Mouse (Mus musculus) kidney, postnatal 4 days (tissue): ENCODE data around the gene Ptk7.
A peak's percentile ranks its signal among the peaks of the same experiment; 100 is the strongest.

Source experiments
- DNase-seq, 2 experiments: peaks; one replicate each; pipeline ENCODE4 v3.0.0; 2021; ENCODE audit warnings: mixed read lengths in 2 of 2

Gene Ptk7

DNA sequence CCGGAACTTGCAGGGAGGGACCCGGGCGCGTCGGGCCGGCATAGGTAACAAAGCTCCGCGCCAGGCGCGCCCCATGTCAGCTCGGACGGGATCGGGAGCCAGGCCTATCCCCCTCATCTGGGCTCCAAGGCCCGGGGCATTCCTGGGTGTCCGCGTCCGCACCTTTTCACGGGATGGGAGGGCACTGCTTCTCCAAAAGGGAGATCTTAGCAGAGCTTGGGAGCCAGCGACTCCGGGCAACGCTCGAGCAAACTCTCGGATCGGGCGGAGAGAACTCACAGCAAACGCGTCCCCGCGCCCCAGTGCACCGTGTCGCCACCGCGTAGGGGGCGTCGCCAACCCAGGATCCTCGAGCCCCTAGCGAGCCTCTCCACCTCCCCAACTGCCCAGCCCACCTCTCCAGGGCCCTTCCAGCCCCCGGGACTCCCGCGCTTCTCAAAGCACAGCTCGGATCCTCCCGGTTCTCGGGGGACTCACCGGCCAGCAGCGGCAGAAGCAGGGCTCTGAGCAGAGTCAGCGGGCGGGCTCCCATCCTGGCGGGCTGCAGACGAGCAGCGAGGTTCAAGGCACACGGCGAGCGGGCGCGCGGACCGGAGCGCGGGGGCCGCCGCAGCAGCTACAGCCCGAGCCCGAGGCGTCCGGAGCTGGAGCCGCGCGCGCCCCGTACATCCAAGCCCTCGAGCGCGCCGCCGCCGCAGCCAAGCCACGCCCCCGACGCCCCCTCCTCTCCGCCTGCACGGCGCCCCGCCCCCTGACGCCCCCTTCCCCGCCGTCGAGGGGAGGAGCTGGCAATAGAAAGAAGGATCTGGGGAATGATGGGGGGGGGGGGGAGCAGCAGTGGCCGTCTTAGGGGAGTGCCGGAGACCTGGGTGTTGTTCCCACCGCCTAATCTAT lies at the start of gene Ptk7:
TSS of gene Ptk7 (minus strand) at position 714 of the 894 bp plus-strand sequence.
- peak; percentile 97 for DNase-seq

- no peak for DNase-seq
Observed at GRCm38 (mm10) chr17:46678911-46679310, 49.6 kb upstream of the Ptk7 start.

- DNase-seq, result no peak
Observed at GRCm38 (mm10) chr17:46678416-46678815, 49.1 kb upstream of the Ptk7 start, which contains the start of gene Mea1. Gene Mea1, plus strand, starts transcription at chr17:46678793.

- DNase-seq, result no peak
Observed at GRCm38 (mm10) chr17:46674530-46675283, 45.4 kb upstream of the Ptk7 start.

DNA sequence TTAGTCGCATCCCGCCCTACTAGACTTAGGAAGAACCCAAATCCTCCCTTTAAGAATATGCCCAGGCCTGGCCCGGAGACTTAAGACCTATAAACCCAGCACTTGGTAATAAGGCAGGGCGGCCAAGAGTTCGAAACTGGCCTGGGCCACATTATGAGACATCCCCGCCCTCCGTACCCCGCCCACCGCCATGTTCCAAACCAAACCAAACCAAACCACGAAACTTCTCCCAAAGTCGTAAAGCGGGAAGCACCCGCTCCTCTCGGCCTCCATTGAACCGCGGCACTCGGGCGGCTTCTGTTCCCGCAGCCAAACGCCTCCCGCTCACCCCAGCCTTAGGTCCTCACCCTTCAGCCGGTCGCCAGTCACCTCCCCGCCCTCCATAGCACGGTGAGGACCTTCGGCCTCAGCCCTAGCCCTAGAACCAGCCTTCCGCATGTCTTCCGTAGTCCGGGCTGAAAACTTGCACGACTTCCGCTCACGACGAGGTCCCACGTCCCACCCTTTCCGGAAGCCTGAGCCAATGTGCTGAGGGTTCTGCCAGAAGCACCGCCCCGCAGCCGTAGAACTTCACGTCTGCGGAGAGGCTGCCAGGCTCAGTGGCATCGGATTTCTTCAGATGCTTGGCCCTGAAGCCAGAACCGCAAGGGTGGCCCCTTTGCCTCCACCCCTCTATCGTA lies 44.7 kb upstream of the Ptk7 start, which contains the start of gene Rrp36:
TSS of gene Rrp36 (minus strand) at position 503 of the 680 bp plus-strand sequence.
- peak; percentile 92 to 95 for DNase-seq

GRCm38 (mm10) chr17:46669911-46670310 lies 40.6 kb upstream of the Ptk7 start:
- DNase-seq, result no peak

DNA sequence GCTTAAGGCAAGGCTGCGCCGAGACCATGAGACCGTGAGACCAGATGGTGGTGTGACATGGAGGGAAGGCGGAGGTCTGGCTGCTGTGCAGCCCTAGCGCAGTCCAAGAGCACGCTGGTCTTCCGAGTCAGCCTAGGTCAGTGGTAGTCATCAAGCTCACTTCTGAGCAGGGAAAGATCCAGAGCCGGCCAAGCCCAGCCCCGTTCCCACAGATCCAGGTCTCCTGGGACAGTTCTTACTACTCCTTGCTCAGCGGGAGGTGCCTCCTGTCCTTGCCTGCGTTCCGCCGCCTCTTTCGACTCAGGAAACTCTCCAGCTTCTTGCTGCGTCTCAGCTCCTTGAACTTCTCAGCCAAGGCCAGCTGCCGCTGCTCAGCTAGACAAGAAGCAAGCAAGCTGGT lies 38.4 kb upstream of the Ptk7 start:
- DNase-seq, result peak in 1 of 2 experiments; percentile 43

DNA sequence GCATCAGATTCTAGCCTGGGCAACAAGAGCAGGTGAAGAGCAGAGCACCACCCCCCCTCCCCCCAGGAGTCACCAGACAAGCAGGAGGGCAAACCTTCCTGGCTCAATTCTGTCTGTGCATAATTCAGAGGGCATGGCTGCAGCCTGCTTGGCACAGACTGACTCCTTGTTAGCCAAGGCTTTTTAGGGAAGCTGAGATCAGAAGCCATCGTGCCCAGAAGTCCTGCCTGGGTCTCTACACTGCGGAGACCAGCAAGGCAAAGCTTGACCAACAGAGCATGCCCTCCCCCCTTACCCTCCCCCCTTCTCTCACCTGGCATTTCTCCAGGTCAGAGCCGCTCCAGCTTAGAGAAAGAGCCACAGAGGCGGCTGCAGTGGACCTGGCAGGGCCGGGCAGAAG lies 33.4 kb upstream of the Ptk7 start:
- DNase-seq, result peak; percentile 56 to 59

GRCm38 (mm10) chr17:46661981-46662380 lies 32.7 kb upstream of the Ptk7 start:
- no peak for DNase-seq

GRCm38 (mm10) chr17:46661351-46661750 lies 32.0 kb upstream of the Ptk7 start:
- no peak for DNase-seq

GRCm38 (mm10) chr17:46656054-46656453 lies 26.8 kb upstream of the Ptk7 start:
- no peak for DNase-seq

- DNase-seq, result peak in 1 of 2 experiments; percentile 52
Observed at GRCm38 (mm10) chr17:46651755-46652547, 22.6 kb upstream of the Ptk7 start.

DNA sequence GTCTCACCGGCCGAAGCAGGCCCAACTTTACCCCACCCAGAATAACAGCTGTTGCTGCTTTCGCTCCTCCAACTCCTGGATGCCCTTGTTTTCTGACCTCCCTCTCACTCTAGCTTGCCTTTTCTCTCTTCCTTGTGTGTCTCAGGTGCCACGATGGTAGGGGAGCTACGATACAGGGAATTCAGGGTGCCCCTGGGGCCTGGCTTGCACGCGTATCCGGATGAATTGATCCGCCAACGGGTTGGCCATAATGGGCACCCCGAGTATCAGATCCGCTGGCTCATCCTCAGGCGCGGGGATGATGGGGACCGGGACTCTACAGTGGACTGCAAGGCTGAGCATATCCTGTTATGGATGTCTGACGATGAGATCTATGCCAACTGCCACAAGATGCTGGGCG lies 22.0 kb upstream of the Ptk7 start:
- peak in 1 of 2 experiments; percentile 31 for DNase-seq

GRCm38 (mm10) chr17:46650232-46651031 lies 21.1 kb upstream of the Ptk7 start, which contains the start of gene Cul7:
Gene Cul7, plus strand, starts transcription at chr17:46650337.
- peak; percentile 95 to 98 for DNase-seq

GRCm38 (mm10) chr17:46649811-46650210 lies 20.5 kb upstream of the Ptk7 start:
- peak; percentile 45 to 62 for DNase-seq

- DNase-seq, result no peak
Observed at GRCm38 (mm10) chr17:46648436-46648835, 19.1 kb upstream of the Ptk7 start.

GRCm38 (mm10) chr17:46647279-46647678 lies 18.0 kb upstream of the Ptk7 start:
- no peak for DNase-seq

DNA sequence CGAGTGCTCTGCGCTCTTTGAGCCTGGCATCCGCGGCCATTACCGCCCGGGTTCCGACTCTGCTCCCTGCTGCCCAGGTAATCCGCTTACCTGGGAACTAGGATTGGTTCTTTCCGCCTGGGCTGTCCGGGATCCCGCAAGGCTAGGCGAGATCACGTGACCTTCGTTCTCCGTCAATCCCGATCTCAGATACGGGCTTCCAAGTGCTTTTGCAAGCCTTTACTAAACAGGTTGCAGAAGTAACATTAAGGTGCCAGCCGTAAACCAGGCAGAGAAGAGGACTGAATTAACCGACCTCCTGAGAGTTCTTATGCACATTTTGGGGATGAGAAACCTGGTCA lies 17.0 kb upstream of the Ptk7 start:
- no peak for DNase-seq

DNA sequence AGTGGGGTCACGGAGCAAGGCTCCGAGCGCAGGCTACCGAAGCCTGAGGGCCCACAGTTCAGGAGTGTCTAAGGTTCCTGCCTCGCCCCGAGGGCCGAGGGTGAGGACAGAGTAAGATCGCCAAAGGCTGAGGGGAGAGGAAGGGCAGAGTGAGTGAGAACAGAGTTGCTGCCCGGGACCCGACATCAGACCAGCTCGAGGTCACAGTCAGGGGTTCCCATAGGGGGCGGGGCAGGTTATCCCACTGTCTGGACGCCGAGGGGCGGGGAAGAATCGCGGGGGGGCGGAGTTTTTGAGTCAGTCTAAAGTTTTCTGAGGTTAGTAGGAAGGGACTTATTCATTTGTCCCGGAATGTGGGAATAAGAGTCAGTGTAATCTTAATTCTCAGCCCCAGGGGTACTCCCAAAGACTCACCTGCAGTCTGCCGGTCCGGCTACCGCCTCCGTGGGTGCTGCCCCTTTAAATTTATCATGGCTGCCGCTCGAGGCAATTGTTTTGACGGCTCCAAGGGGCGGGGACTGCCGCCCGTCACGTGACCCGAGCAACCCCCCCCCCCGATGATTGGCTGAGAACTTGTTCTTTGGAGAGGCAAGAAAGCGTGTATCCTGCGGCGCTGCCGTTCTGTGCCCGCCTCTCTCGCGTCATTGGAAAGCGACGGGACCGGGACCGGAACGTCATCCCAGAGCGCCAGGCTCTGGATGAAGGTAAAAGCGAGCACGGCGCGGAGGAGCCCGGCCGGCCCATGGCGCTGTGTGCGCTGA lies 16.4 kb upstream of the Ptk7 start, which contains the start of the genes Klc4 and Mrpl2:
TSS of gene Klc4 (minus strand) at position 462 of the 761 bp plus-strand sequence.
TSS of gene Mrpl2 (plus strand) at position 669 of the 761 bp plus-strand sequence.
- peak; percentile 99 to 100 for DNase-seq

DNA sequence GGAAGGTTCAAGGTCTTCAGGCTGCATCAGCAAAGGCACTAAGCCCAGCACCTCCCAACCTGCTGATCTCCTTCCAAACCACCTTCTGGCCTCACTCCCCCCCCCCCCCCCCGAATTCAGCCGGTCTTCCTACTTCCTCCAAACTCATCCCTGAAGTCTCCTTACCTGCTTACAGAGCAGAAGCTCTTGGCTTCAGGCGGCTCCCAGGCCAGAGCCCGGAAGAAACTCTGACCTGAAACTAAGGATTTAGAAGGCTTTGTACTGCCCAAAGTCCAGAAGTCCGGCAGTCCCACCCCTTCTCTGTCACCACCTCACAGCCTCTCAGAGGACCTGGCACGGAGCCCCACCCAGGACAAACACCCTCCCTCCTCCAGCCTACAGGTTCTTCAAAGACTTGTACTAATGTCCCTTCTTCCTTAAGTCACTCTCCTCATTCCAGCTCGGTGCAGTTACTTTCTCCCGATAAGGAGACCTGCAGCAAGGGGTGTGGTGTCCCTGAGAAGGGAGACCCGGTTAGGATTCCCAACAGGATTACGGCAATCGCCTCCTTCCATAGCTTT lies 15.7 kb upstream of the Ptk7 start:
- peak; percentile 71 to 83 for DNase-seq
